Mouse (Mus musculus): ENCODE data around the gene Dhrs4. TPM values are rescaled to one million over a fixed set of nuclear protein-coding genes. Genes with fewer than 3 reads are reported as not detected.

Dhrs4 gene
- polyA plus RNA-seq, 1 experiment from 2014 or later = 121 TPM

Other genes with a start within 250 kb of the Dhrs4 start
- gene Carmil3, start 11.9 kb downstream of the Dhrs4 start, polyA plus RNA-seq (2015; fragmentation: Nextera tagmentation; extraction: Ambion mirVana) = 2.1 and 2.2 TPM in 2 replicates
- gene Cpne6, start 31.7 kb downstream of the Dhrs4 start, polyA plus RNA-seq (2015; fragmentation: Nextera tagmentation; extraction: Ambion mirVana) = 0.23 and 0.42 TPM in 2 replicates
- not detected in 2 replicates for gene Nrl, start 46.2 kb downstream of the Dhrs4 start, polyA plus RNA-seq (2015; fragmentation: Nextera tagmentation; extraction: Ambion mirVana)
- gene Pck2, start 61.5 kb downstream of the Dhrs4 start, polyA plus RNA-seq (2015; fragmentation: Nextera tagmentation; extraction: Ambion mirVana) = 48.5 and 52.8 TPM in 2 replicates
- gene Dcaf11, start 81.2 kb downstream of the Dhrs4 start, polyA plus RNA-seq (2015; fragmentation: Nextera tagmentation; extraction: Ambion mirVana) = 63.6 and 75.7 TPM in 2 replicates
- 1.2 and 1.4 TPM in 2 replicates for gene A730061H03Rik, start 81.6 kb downstream of the Dhrs4 start, polyA plus RNA-seq (2015; fragmentation: Nextera tagmentation; extraction: Ambion mirVana)
- 0.50 and 1.2 TPM in 2 replicates for gene Fitm1, start 96.9 kb downstream of the Dhrs4 start, polyA plus RNA-seq (2015; fragmentation: Nextera tagmentation; extraction: Ambion mirVana)
- 159 and 176 TPM in 2 replicates for gene Psme1, start 99.4 kb downstream of the Dhrs4 start, polyA plus RNA-seq (2015; fragmentation: Nextera tagmentation; extraction: Ambion mirVana)
- gene Emc9, start 106.5 kb downstream of the Dhrs4 start, polyA plus RNA-seq (2015; fragmentation: Nextera tagmentation; extraction: Ambion mirVana) = 9.4 and 11.2 TPM in 2 replicates
- gene Psme2, start 112.4 kb downstream of the Dhrs4 start, polyA plus RNA-seq (2015; fragmentation: Nextera tagmentation; extraction: Ambion mirVana) = 265 and 289 TPM in 2 replicates
- 16.7 and 18.4 TPM in 2 replicates for gene Rnf31, start 113.0 kb downstream of the Dhrs4 start, polyA plus RNA-seq (2015; fragmentation: Nextera tagmentation; extraction: Ambion mirVana)
- 11.6 and 12.1 TPM in 2 replicates for gene Irf9, start 124.8 kb downstream of the Dhrs4 start, polyA plus RNA-seq (2015; fragmentation: Nextera tagmentation; extraction: Ambion mirVana)
- gene Rec8, start 139.3 kb downstream of the Dhrs4 start, polyA plus RNA-seq (2015; fragmentation: Nextera tagmentation; extraction: Ambion mirVana) = 9.2 and 10.7 TPM in 2 replicates
- gene Ipo4, start 157.2 kb downstream of the Dhrs4 start, polyA plus RNA-seq (2015; fragmentation: Nextera tagmentation; extraction: Ambion mirVana) = 81.1 and 82.4 TPM in 2 replicates
- 1.3 and 1.7 TPM in 2 replicates for gene Gm49378, start 159.1 kb downstream of the Dhrs4 start, polyA plus RNA-seq (2015; fragmentation: Nextera tagmentation; extraction: Ambion mirVana)
- 123 and 124 TPM in 2 replicates for gene Tm9sf1, start 165.0 kb downstream of the Dhrs4 start, polyA plus RNA-seq (2015; fragmentation: Nextera tagmentation; extraction: Ambion mirVana)
- gene Tssk4, start 171.4 kb downstream of the Dhrs4 start, polyA plus RNA-seq (2015; fragmentation: Nextera tagmentation; extraction: Ambion mirVana) = 0.40 and 0.59 TPM in 2 replicates
- 51.3 and 54.3 TPM in 2 replicates for gene Mdp1, start 181.8 kb downstream of the Dhrs4 start, polyA plus RNA-seq (2015; fragmentation: Nextera tagmentation; extraction: Ambion mirVana)
- 53.5 and 54.6 TPM in 2 replicates for gene Gmpr2, start 193.2 kb downstream of the Dhrs4 start, polyA plus RNA-seq (2015; fragmentation: Nextera tagmentation; extraction: Ambion mirVana)
- 495 and 515 TPM in 2 replicates for gene Nedd8, start 193.4 kb downstream of the Dhrs4 start, polyA plus RNA-seq (2015; fragmentation: Nextera tagmentation; extraction: Ambion mirVana)
- 33.9 and 40.4 TPM in 2 replicates for gene Tinf2, start 203.1 kb downstream of the Dhrs4 start, polyA plus RNA-seq (2015; fragmentation: Nextera tagmentation; extraction: Ambion mirVana)
- gene Tgm1, start 235.2 kb downstream of the Dhrs4 start, polyA plus RNA-seq (2015; fragmentation: Nextera tagmentation; extraction: Ambion mirVana) = 17.9 and 30.5 TPM in 2 replicates
- 30.0 and 35.8 TPM in 2 replicates for gene Rabggta, start 243.5 kb downstream of the Dhrs4 start, polyA plus RNA-seq (2015; fragmentation: Nextera tagmentation; extraction: Ambion mirVana)

Measured in stomach, embryonic 15.5 days (tissue).